Mouse (Mus musculus) cerebellum, adult 18-20 months (tissue): ENCODE results near the gene Olfr323.
A peak's percentile ranks its signal among the peaks of the same experiment; 100 is the strongest.

Source experiments
- DNase-seq, 2 experiments: peaks; one replicate each; pipeline ENCODE4 v3.0.0; 2021

The Olfr323 gene

GRCm38 (mm10) chr11:58602800-58603560 lies 27.3 kb downstream of the Olfr323 start:
- no peak for DNase-seq

DNA sequence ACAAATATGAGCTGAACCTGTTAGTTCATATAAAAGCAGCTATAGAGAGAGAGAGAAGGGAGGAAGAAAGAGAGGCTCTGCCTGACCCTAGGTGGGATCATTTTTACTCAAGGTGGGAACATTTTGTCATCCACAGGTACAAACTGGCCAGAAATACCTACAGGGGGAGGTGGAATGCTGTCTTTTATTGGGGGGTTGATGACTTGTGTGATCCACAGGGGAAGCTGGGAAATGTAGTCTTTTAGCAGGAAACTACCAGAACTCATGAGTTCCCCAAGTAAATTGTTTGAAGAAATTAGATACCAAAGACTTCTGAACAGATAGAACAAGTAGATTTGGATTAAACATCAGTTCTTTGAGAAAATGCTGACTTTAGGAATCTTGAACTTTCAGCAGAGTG lies 28.2 kb downstream of the Olfr323 start:
- DNase-seq = no peak

- DNase-seq = no peak
These were observed 32.5 kb downstream of the Olfr323 start for GRCm38 (mm10) chr11:58597837-58598236.

DNA sequence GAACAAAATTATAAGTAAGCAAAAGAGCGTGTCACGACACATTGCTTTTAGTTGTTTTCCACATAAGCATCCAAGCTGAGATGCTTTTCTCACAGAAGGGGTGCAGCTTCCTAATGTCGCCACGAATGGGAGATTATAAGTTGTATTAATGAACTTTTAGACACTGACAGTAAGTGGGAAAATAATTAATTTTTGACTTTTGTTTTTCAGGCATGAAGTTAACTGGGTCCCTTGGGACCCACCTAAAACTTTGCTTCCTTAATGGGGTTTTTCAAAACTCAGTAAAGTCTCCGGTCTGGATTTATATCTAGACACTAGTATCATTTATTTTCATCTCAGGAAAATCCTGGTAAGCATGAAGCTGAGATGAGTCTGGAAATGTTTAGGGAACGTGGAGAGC lies 35.5 kb downstream of the Olfr323 start, which contains the start of gene Olfr324:
Olfr324 (plus strand) TSS at position 301 of the 400 bp plus-strand sequence.
- no peak for DNase-seq

DNA sequence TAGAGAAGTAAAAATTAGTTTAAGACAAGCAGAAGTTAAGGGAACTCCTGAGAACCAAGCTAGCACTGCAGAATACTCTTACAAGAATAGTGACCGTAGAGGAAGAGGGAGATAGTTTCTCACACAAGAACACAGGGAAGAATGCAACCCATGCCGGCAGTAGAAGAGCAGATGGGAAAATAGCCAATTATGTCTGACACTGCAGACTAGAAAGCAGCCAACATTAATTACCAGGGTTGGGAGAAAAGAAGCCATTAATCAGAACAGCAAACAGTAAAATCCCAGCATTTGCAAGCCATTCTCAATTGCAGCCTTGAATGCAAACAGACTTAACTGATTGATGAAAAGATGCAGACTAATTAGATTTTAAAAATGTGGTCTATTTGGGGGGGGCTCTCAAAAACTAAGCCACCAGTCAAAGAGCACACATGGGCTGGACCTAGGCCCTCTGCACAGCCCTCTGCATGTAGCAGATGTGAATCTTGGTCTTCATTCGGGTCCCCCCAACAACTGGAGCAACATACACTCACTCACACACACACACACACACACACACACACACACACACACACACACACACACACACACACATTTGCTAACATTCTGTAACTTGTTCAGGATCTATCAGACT lies 41.6 kb downstream of the Olfr323 start:
- DNase-seq = no peak

- DNase-seq = peak; percentile 18 to 31
These were observed 42.4 kb downstream of the Olfr323 start for GRCm38 (mm10) chr11:58587898-58588348.

DNA sequence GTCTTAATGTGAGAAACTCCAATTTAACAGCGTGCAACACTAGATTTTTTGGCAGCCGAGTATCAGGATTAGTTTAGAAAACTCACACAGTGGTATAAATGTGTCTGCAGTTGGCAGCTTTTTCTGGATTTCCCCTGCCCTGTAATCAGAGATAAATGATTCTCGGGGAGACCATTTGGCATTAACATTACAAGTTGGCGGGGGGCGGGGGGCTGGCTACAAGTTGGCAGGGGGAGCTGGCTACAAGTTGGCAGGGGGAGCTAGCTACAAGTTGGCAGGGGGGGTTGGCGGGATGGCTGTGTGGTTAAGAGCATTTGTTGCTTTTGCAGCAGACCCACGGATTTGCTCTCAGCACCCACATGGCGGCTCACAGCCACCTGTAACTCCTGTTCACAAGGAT lies 51.7 kb downstream of the Olfr323 start:
- no peak for DNase-seq

DNA sequence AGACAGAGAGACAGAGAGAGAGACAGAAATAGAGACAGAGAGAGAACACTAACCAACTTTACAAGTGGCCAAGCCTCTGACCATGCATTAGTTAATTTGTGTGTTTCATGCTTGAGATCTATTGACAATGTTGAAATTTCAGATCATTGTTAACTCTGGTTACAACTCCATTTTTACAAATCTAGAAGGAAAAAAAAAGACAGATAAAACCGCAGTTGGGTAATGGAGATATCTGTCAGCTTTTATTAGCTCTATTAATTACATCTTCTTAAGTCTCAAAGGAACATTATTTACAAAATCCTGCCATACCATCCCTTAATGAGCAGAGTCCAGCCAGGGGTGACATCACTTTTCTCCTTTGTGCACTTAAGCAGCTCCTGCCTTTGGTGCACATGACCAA lies 52.9 kb downstream of the Olfr323 start, which contains the start of gene Olfr325:
Olfr325 (plus strand) TSS at position 301 of the 400 bp plus-strand sequence.
- no peak for DNase-seq
